Mouse (Mus musculus): ENCODE measurements at regions not wholly inside any gene's neighbourhood (a gene's known extent, or its start where the extent isn't known, plus 50 kb on each side); places are given as distances from the start of the nearest gene placed in this dataset.

DNA sequence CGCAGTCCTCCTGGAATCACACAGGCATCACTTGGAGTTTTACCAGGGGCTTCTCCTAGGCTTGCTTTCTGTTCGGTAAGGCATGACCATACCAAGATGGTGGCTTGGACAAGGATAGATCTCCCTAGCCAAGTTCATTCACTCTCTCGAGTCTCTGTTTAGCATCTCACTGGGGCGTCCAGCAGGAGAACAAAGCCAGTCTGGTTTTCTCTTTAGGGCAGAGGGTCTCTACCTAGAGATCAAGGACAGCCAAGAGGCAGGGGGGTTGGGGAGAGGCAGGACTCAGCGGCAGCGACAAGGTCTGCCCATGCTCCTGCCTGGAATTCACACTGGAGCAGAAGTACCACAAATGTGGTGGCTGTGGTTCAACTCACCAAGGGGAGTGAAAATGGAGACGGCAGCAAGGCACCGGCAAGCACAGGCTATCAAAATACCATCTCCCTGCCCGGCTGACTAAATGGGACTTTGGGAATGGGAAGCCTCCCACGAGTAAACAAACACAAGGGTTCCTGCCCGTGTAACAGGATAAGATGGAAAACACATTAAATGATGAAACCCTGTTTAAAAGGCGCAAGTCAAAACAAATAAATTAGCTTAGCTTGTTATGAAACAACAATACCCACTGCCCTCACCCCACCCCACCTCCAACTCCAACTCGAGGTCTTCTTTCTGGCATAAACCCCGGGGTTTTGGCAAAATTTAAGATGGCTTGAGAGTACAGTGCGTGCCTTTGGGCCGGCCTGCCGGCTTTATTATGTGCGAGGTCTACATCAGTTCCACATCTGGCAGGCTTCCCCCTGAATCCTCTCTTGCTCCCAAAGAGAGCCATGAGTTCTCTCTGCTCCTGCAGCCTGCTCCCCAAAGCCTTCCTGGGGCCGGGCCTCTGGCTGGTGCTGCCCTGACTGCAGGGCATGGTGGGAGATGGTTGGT lies 258.1 kb upstream of the Dio3 start:
- no peak overlapping the region for H3K27ac ChIP-seq (ENCODE audit: low read length)
- 52% methylated on average over 19 of the region's 19 CpGs for WGBS
- no peak for ATAC-seq (ENCODE audit: insufficient read depth, low FRiP score)

DNA sequence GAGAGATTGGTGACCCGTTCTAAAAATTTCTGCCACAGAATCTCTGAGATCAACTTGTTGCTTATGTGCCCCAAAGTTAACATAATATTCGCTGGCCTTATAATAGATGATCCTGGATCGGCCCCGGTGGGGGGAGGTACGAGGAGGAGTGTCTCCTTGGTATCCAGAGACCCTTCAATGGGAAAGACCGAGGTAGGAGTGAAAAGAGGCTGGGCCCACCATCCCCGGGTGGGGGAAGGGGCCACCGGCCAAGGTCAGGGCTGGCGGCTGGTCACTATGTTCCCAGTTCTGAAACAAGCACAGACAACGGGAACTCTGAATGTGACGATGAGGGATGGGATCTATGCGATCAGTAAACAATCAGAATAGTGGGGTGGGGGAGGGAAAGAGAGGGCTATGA lies 257.2 kb upstream of the Dio3 start:
- 79% methylated on average over 12 of the region's 12 CpGs for WGBS
- H3K4me2 ChIP-seq (ENCODE audit: low read depth, low read length) = no peak overlapping the region
- H3K4me1 ChIP-seq (ENCODE audit: control insufficient read depth, insufficient read depth, low read length) = no peaks in the 10 kb centered on the region
- no peaks in the 10 kb centered on the region for H3K9me3 ChIP-seq (replicated peaks; ENCODE audit: control insufficient read depth, low read length)
- no peaks in the 10 kb centered on the region for H3K27me3 ChIP-seq (ENCODE audit: control insufficient read depth, insufficient read depth, low read length)
- H3K4me3 ChIP-seq (replicated peaks; ENCODE audit: low read length) = no peak overlapping the region
- no peak overlapping the region for H3K9ac ChIP-seq (ENCODE audit: low read length)
- no peak overlapping the region for H3K27ac ChIP-seq (ENCODE audit: low read length)
- no peak for ATAC-seq (ENCODE audit: insufficient read depth, low FRiP score)
- no peaks in the 10 kb centered on the region for H3K36me3 ChIP-seq (ENCODE audit: control insufficient read depth, insufficient read depth, low read length)

More for the DNA sequence above, 258.1 kb upstream of the Dio3 start:
- Histone ChIP-seq H3K9me3 (replicated peaks; ENCODE audit: control insufficient read depth, low read length) (no peaks in the 10 kb centered on the region), H3K27me3 (ENCODE audit: control insufficient read depth, insufficient read depth, low read length) (no peaks in the 10 kb centered on the region), H3K4me2 (ENCODE audit: low read depth, low read length) (no peak overlapping the region), H3K36me3 (ENCODE audit: control insufficient read depth, insufficient read depth, low read length) (no peaks in the 10 kb centered on the region), H3K4me3 (replicated peaks; ENCODE audit: low read length) (no peak overlapping the region), H3K4me1 (ENCODE audit: control insufficient read depth, insufficient read depth, low read length) (no peaks in the 10 kb centered on the region), H3K9ac (ENCODE audit: low read length) (no peak overlapping the region)

GRCm38 (mm10) chr12:110022631-110023030 lies 256.2 kb upstream of the Dio3 start:
- no peak for ATAC-seq (ENCODE audit: insufficient read depth, low FRiP score)
- no peak overlapping the region for H3K9ac ChIP-seq (ENCODE audit: low read length)
- H3K27me3 ChIP-seq (ENCODE audit: control insufficient read depth, insufficient read depth, low read length) = no peaks in the 10 kb centered on the region
- no peak overlapping the region for H3K4me3 ChIP-seq (replicated peaks; ENCODE audit: low read length)
- H3K4me1 ChIP-seq (ENCODE audit: control insufficient read depth, insufficient read depth, low read length) = no peaks in the 10 kb centered on the region
- WGBS = 52% methylated on average over 6 of the region's 6 CpGs
- H3K27ac ChIP-seq (ENCODE audit: low read length) = no peak overlapping the region
- H3K9me3 ChIP-seq (replicated peaks; ENCODE audit: control insufficient read depth, low read length) = no peaks in the 10 kb centered on the region
- no peaks in the 10 kb centered on the region for H3K36me3 ChIP-seq (ENCODE audit: control insufficient read depth, insufficient read depth, low read length)
- no peak overlapping the region for H3K4me2 ChIP-seq (ENCODE audit: low read depth, low read length)

DNA sequence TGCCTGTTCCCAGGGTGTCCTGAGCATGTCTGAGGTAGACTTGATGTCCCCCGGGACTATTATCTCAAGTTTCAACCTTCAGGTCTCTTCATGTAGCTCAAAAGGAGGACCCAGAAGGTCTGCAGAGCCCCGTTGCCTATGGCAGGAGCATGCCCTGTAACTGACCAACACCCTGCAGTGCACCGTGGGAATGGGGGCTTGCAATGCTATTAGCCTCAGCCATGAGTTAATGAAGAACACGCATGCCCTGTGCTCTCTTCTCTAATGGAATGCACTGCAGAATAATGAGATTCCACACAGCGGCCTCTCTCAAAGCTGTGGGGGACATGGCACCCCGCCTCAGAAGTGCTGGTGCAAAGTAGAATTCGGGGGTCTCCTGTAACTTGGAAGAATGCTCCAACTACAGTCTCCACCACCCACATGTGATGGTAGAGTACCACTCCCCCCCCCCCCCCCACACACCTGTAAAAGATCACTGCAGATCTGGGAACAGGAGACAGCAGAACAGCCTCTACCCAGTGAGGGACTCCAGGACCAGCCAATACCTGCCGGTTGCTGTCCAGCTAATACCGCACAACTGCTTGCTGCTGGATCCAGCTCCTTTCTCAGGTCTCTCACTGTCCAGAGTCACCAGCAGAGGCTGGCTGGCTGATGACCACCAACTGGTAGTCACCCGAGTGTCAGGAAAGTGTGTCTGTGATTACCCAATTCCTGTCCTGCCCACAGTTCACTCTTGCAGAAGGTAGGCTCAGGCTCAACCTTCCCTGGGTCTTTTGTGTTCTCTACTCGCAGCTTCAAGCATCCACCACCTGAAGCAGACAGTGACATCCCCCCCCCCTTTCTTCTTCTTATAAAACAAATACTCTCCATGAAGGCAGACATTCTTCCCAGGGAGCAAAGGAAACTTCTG lies 255.4 kb upstream of the Dio3 start:
- H3K9ac ChIP-seq (ENCODE audit: low read length) = no peak overlapping the region
- ATAC-seq (ENCODE audit: insufficient read depth, low FRiP score) = no peak
- no peaks in the 10 kb centered on the region for H3K9me3 ChIP-seq (replicated peaks; ENCODE audit: control insufficient read depth, low read length)
- no peak overlapping the region for H3K27ac ChIP-seq (ENCODE audit: low read length)
- WGBS = 69% methylated on average over 11 of the region's 11 CpGs
- no peaks in the 10 kb centered on the region for H3K4me1 ChIP-seq (ENCODE audit: control insufficient read depth, insufficient read depth, low read length)
- no peaks in the 10 kb centered on the region for H3K27me3 ChIP-seq (ENCODE audit: control insufficient read depth, insufficient read depth, low read length)
- H3K4me2 ChIP-seq (ENCODE audit: low read depth, low read length) = no peak overlapping the region
- H3K4me3 ChIP-seq (replicated peaks; ENCODE audit: low read length) = no peak overlapping the region
- no peaks in the 10 kb centered on the region for H3K36me3 ChIP-seq (ENCODE audit: control insufficient read depth, insufficient read depth, low read length)

DNA sequence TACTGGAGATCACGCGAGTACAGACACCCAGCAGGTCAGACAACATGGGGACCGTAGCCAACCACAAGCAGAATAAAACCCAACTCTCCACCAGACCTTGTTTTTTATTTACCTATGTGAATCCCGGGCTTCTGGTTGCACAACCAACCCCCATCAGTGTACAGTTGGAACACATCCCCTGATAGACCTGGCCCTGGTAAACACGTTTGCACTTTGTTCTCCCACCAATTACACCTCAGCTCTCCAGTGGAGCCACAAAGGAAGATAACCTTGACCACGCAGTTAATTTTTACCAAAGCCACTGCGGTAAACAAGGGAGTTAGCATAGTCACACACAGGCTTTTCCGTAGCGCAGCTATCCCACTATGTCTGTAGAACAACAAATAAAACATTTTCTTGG lies 254.6 kb upstream of the Dio3 start:
- Histone ChIP-seq H3K9me3 (replicated peaks; ENCODE audit: control insufficient read depth, low read length) (no peaks in the 10 kb centered on the region), H3K4me1 (ENCODE audit: control insufficient read depth, insufficient read depth, low read length) (no peaks in the 10 kb centered on the region), H3K4me3 (replicated peaks; ENCODE audit: low read length) (no peak overlapping the region), H3K27ac (ENCODE audit: low read length) (no peak overlapping the region), H3K4me2 (ENCODE audit: low read depth, low read length) (no peak overlapping the region), H3K9ac (ENCODE audit: low read length) (no peak overlapping the region), H3K36me3 (ENCODE audit: control insufficient read depth, insufficient read depth, low read length) (no peaks in the 10 kb centered on the region), H3K27me3 (ENCODE audit: control insufficient read depth, insufficient read depth, low read length) (no peaks in the 10 kb centered on the region)
- WGBS = 69% methylated on average over 9 of the region's 9 CpGs
- ATAC-seq (ENCODE audit: insufficient read depth, low FRiP score) = no peak

GRCm38 (mm10) chr12:110025171-110025570 lies 253.7 kb upstream of the Dio3 start:
- WGBS = 88% methylated on average over 7 of the region's 7 CpGs
- Histone ChIP-seq H3K9me3 (replicated peaks; ENCODE audit: control insufficient read depth, low read length) (no peaks in the 10 kb centered on the region), H3K4me3 (replicated peaks; ENCODE audit: low read length) (no peak overlapping the region), H3K9ac (ENCODE audit: low read length) (no peak overlapping the region), H3K4me2 (ENCODE audit: low read depth, low read length) (no peak overlapping the region), H3K4me1 (ENCODE audit: control insufficient read depth, insufficient read depth, low read length) (no peaks in the 10 kb centered on the region), H3K27ac (ENCODE audit: low read length) (no peak overlapping the region), H3K36me3 (ENCODE audit: control insufficient read depth, insufficient read depth, low read length) (no peaks in the 10 kb centered on the region), H3K27me3 (ENCODE audit: control insufficient read depth, insufficient read depth, low read length) (no peaks in the 10 kb centered on the region)
- no peak for ATAC-seq (ENCODE audit: insufficient read depth, low FRiP score)

DNA sequence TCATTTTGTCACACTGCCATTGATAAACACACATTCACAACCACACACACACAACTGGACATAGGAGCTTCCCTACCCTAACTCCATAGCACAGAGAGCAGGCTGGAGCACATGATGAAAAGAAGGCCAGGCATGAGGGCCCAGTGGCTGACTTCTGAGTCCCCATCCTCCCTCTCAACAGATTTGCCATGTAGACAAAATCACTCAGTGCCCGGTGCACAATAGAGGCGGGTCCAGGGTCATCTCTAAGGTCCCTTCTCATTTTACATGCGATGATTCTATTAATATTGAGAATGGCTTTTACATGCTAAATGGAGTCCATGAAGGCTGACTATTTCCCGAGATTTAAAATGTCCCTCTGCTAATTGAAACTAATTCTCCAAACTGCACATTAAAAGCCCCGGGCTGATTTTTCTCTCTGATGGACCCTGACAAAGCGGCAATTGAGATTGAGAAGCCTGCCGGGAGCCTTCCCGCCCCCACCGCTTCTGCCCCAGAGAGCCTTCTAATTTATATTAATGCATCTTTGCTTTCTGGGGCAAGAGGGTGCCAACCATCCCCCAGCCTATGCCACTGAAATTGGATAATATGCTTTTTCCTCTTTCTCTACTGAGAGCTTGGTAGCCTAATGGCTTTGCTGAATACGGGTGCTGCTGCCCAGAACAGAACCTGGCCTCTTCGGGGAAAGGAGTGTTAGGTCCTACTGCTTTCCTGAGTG lies 252.7 kb upstream of the Dio3 start:
- no peaks in the 10 kb centered on the region for H3K27me3 ChIP-seq (ENCODE audit: control insufficient read depth, insufficient read depth, low read length)
- H3K4me2 ChIP-seq (ENCODE audit: low read depth, low read length) = no peak overlapping the region
- no peak overlapping the region for H3K4me3 ChIP-seq (replicated peaks; ENCODE audit: low read length)
- no peak overlapping the region for H3K9ac ChIP-seq (ENCODE audit: low read length)
- H3K4me1 ChIP-seq (ENCODE audit: control insufficient read depth, insufficient read depth, low read length) = no peaks in the 10 kb centered on the region
- WGBS = 62% methylated on average over 11 of the region's 11 CpGs
- H3K27ac ChIP-seq (ENCODE audit: low read length) = no peak overlapping the region
- ATAC-seq (ENCODE audit: insufficient read depth, low FRiP score) = no peak
- no peaks in the 10 kb centered on the region for H3K36me3 ChIP-seq (ENCODE audit: control insufficient read depth, insufficient read depth, low read length)
- no peaks in the 10 kb centered on the region for H3K9me3 ChIP-seq (replicated peaks; ENCODE audit: control insufficient read depth, low read length)

GRCm38 (mm10) chr12:110027345-110027744 lies 251.5 kb upstream of the Dio3 start:
- ATAC-seq (ENCODE audit: insufficient read depth, low FRiP score) = no peak
- Histone ChIP-seq H3K27me3 (ENCODE audit: control insufficient read depth, insufficient read depth, low read length) (no peaks in the 10 kb centered on the region), H3K4me1 (ENCODE audit: control insufficient read depth, insufficient read depth, low read length) (no peaks in the 10 kb centered on the region), H3K4me3 (replicated peaks; ENCODE audit: low read length) (no peak overlapping the region), H3K27ac (ENCODE audit: low read length) (no peak overlapping the region), H3K4me2 (ENCODE audit: low read depth, low read length) (no peak overlapping the region), H3K9ac (ENCODE audit: low read length) (no peak overlapping the region), H3K36me3 (ENCODE audit: control insufficient read depth, insufficient read depth, low read length) (no peaks in the 10 kb centered on the region), H3K9me3 (replicated peaks; ENCODE audit: control insufficient read depth, low read length) (no peaks in the 10 kb centered on the region)
- WGBS = 59% methylated on average over 6 of the region's 6 CpGs

Data from stomach, embryonic 16.5 days (tissue).